Mouse (Mus musculus) ovary, adult 2 months (tissue): ENCODE data around the gene Zfp40. TPM values are rescaled to one million over a fixed set of nuclear protein-coding genes. Genes with fewer than 3 reads are reported as not detected.

ENCODE experiments used
- polyA plus RNA-seq: library from polyadenylated mRNA; depleted of rRNA; stranded (reverse); fragments of >200 nt; gene quantifications from 2 replicates; pipeline ENCODE4 v1.2.3, GENCODE M21; 2012; rRNA removed

The Zfp40 gene
- 0.48 and 0.87 TPM in 2 replicates for polyA plus RNA-seq

DNA sequence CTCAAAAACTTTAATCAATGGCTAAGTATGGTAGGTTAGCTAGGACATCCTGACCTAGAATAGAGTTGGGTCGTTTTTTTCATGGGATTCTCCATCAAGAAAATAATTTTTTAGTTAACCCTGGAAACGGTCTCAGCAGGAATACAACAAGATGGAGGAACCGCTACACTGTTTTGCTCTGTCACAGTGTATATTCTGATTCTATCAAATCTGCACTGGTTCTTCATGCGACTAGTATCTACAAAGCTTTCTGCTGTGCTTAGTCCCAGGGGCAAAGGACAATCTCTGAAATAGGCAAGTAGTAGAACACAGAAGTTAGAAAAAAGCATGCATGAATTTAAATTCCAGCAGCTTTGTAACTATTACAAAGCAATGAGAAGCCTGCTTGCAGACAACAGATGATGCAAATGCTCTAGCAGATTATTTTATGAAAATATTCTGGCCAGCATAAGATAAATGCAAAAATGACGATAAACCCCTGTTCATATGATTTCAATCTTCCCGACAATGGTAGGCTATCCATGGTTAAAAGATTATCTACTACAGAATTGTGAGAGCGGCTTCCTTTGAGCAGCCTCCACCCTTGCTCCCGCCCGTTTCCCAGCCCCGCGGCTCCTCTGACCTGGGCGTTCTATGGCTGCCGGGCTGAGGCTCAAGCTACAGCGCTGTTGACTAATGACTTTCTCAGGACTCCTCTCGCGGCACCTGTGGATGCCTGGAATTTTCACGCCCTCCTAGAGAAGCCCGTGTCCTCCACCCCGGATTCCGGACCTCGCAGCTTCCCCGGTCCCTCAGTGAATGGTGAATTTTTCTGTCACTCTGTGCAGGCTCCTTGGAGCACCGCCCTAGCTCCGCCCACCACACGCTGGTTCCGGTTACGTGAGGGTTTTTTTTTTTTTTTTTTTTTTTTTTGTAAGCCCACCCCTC, at the start of gene Zfp40:
Gene Zfp40 (minus strand): TSS at position 800 of the 927 bp plus-strand sequence.

Other genes with a start within 250 kb of the Zfp40 start
- not detected in 2 replicates for gene Vmn2r-ps130, start 132.1 kb downstream of the Zfp40 start, polyA plus RNA-seq
- gene Vmn2r114, start 119.3 kb upstream of the Zfp40 start, polyA plus RNA-seq = not detected in 2 replicates
- not detected in 2 replicates for gene Vmn2r115, start 150.5 kb upstream of the Zfp40 start, polyA plus RNA-seq
- gene Vmn2r116, start 191.4 kb upstream of the Zfp40 start, polyA plus RNA-seq = not detected in 2 replicates